Mouse (Mus musculus) intestine, postnatal 0 days (tissue): Measurements from ENCODE around the gene Gpr84. TPM values are rescaled to one million over a fixed set of nuclear protein-coding genes. Genes with fewer than 3 reads are reported as not detected.

ENCODE experiments used
- ATAC-seq: fragments of 200-750 bp; cut with Nextera tagmentation; 2 replicates; pipeline ENCODE4 v1.8.0; 2017; ENCODE audit warnings: mild to moderate bottlenecking, moderate TSS enrichment, moderate library complexity
- H3K27ac ChIP-seq: fragments of 300-500 bp; sonication (generic); 2 replicates; pipeline ENCODE4 v1.5.1; 2014; ENCODE audit warnings: mild to moderate bottlenecking, low read depth, low read length, moderate library complexity
- H3K27me3 ChIP-seq: fragments of 300-500 bp; sonication (generic); replicated peaks from 2 replicates; pipeline ENCODE4 v1.6.1; 2014; ENCODE audit warnings: low read length, mixed read lengths; ENCODE audit not compliant: control insufficient read depth, insufficient read depth
- H3K36me3 ChIP-seq: fragments of 300-500 bp; sonication (generic); 2 replicates; pipeline ENCODE4 v1.6.1; 2014; ENCODE audit warnings: mild to moderate bottlenecking, moderate library complexity; ENCODE audit not compliant: control insufficient read depth, insufficient read depth
- H3K4me1 ChIP-seq: fragments of 300-500 bp; sonication (generic); replicated peaks from 2 replicates; pipeline ENCODE4 v1.6.1; 2014; ENCODE audit warnings: antibody characterized with exemption, low read length, mixed read lengths; ENCODE audit not compliant: control insufficient read depth, insufficient read depth
- H3K4me2 ChIP-seq: fragments of 300-500 bp; sonication (generic); replicated peaks from 2 replicates; pipeline ENCODE4 v1.6.1; 2014; ENCODE audit warnings: low read depth, mild to moderate bottlenecking, moderate library complexity
- H3K4me3 ChIP-seq: fragments of 300-500 bp; sonication (generic); 2 replicates; pipeline ENCODE4 v1.5.1; 2014; ENCODE audit warnings: low read depth, low read length
- H3K9ac ChIP-seq: fragments of 300-500 bp; sonication (generic); 2 replicates; pipeline ENCODE4 v1.6.1; 2014; ENCODE audit warnings: mild to moderate bottlenecking, low read depth, low read length
- H3K9me3 ChIP-seq: fragments of 300-500 bp; sonication (generic); 2 replicates; pipeline ENCODE4 v1.6.1; 2016; ENCODE audit warnings: mixed run types; ENCODE audit not compliant: control insufficient read depth
- CTCF ChIP-seq: sonication (generic); IDR thresholded peaks from 2 replicates; pipeline ENCODE4 v1.5.1; 2016; ENCODE audit warnings: low read depth, mild to moderate bottlenecking, control low read depth, antibody characterized with exemption, moderate library complexity
- WGBS: fragments of 180-500 bp; shearing (Covaris S2); extraction: QIAGEN DNeasy Blood & Tissue Kit; methylation state at CpG from one replicate; pipeline ENCODE4 v1.1.7; 2014; 5-methylcytosine and 5-hydroxymethylcytosine counted together
- polyA plus RNA-seq: library from polyadenylated mRNA; unstranded; fragments of >200 nt; fragmentation: Nextera tagmentation; extraction: Ambion mirVana; gene quantifications from 2 replicates; pipeline ENCODE4 v1.2.1, GENCODE M21; 2015

The Gpr84 gene
- polyA plus RNA-seq, 1 experiment from 2014 or later = not detected

- Histone ChIP-seq H3K4me2 (no peak overlapping the region), H3K9me3 (no peaks in the 10 kb centered on the region), H3K36me3 (peaks cover 78% of the 10 kb centered on the region), H3K27me3 (no peaks in the 10 kb centered on the region), H3K9ac (no peak overlapping the region), H3K4me3 (no peak overlapping the region), H3K4me1 (no peaks in the 10 kb centered on the region), H3K27ac (no peak overlapping the region; the same call in 1 of the 2 replicates)
- 85% methylated on average over 2 of the region's 2 CpGs for WGBS
- no peak for ATAC-seq
- TF ChIP-seq CTCF = no peak
Observed at GRCm38 (mm10) chr15:103294649-103295048, 15.8 kb downstream of the Gpr84 start.

- WGBS = 95% methylated on average over 2 of the region's 2 CpGs
Observed at GRCm38 (mm10) chr15:103293375-103293774, 17.0 kb downstream of the Gpr84 start.

GRCm38 (mm10) chr15:103292673-103293345, 17.6 kb downstream of the Gpr84 start:
- H3K9ac ChIP-seq = no peak overlapping the region
- H3K4me2 ChIP-seq = no peak overlapping the region
- no peaks in the 10 kb centered on the region for H3K9me3 ChIP-seq
- H3K27me3 ChIP-seq = no peaks in the 10 kb centered on the region
- no peak overlapping the region for H3K4me3 ChIP-seq
- no peak overlapping the region for H3K27ac ChIP-seq
- no peak for ATAC-seq
- H3K36me3 ChIP-seq = peaks cover 74% of the 10 kb centered on the region
- TF ChIP-seq CTCF = no peak
- no peaks in the 10 kb centered on the region for H3K4me1 ChIP-seq
- 90% methylated on average over 4 of the region's 4 CpGs for WGBS

More at GRCm38 (mm10) chr15:103293375-103293774, 17.0 kb downstream of the Gpr84 start:
- Histone ChIP-seq H3K4me3 (no peak overlapping the region), H3K9ac (no peak overlapping the region), H3K36me3 (peaks cover 79% of the 10 kb centered on the region), H3K9me3 (no peaks in the 10 kb centered on the region), H3K4me2 (no peak overlapping the region), H3K27ac (no peak overlapping the region), H3K27me3 (no peaks in the 10 kb centered on the region), H3K4me1 (no peaks in the 10 kb centered on the region)
- ATAC-seq = no peak
- peak; percentile 40 for TF ChIP-seq CTCF

GRCm38 (mm10) chr15:103290843-103291242, 19.6 kb downstream of the Gpr84 start:
- Histone ChIP-seq H3K4me2 (no peak overlapping the region), H3K27ac (no peak overlapping the region), H3K9me3 (no peaks in the 10 kb centered on the region), H3K4me3 (no peak overlapping the region), H3K36me3 (peaks cover 62% of the 10 kb centered on the region), H3K27me3 (no peaks in the 10 kb centered on the region), H3K9ac (no peak overlapping the region), H3K4me1 (no peaks in the 10 kb centered on the region)
- no peak for TF ChIP-seq CTCF
- WGBS = 86% methylated on average over 9 of the region's 9 CpGs
- no peak for ATAC-seq

GRCm38 (mm10) chr15:103290417-103290816, 20.0 kb downstream of the Gpr84 start:
- H3K27me3 ChIP-seq = no peaks in the 10 kb centered on the region
- no peak overlapping the region for H3K27ac ChIP-seq
- no peak for ATAC-seq
- H3K36me3 ChIP-seq = peaks cover 59% of the 10 kb centered on the region
- TF ChIP-seq CTCF = no peak
- 0 out of 2 replicates have a peak, but pooled peaks cover under 1% of the 10 kb centered on the region for H3K4me1 ChIP-seq
- no peaks in the 10 kb centered on the region for H3K9me3 ChIP-seq
- H3K4me2 ChIP-seq = no peak overlapping the region
- no peak overlapping the region for H3K4me3 ChIP-seq
- 81% methylated on average over 6 of the region's 6 CpGs for WGBS
- no peak overlapping the region for H3K9ac ChIP-seq

GRCm38 (mm10) chr15:103289600-103289999, 20.8 kb downstream of the Gpr84 start:
- TF ChIP-seq CTCF = no peak
- H3K9me3 ChIP-seq = no peaks in the 10 kb centered on the region
- H3K27me3 ChIP-seq = no peaks in the 10 kb centered on the region
- H3K4me1 ChIP-seq = 0 out of 2 replicates have a peak, but pooled peaks cover 6% of the 10 kb centered on the region
- no peak overlapping the region for H3K9ac ChIP-seq
- no peak overlapping the region; the same call in 1 of the 2 replicates for H3K27ac ChIP-seq
- 58% methylated on average over 5 of the region's 5 CpGs for WGBS
- H3K4me2 ChIP-seq = no peak overlapping the region
- H3K36me3 ChIP-seq = peaks cover 56% of the 10 kb centered on the region
- no peak for ATAC-seq
- H3K4me3 ChIP-seq = no peak overlapping the region
